Mouse (Mus musculus) layer of hippocampus, adult 11-12 months (tissue): ENCODE data around the gene Aggf1.
"Not testable (repeated sequence)": the region's sequence is repeated elsewhere in the genome, so short reads cannot be mapped to it uniquely, and the experiment has no call there.

Experiments used
- DNase-seq: peaks from one replicate; pipeline ENCODE4 v3.0.0; 2022; ENCODE audit warnings: low spot score

Aggf1 gene

GRCm38 (mm10) chr13:95374701-95375553 is at the start of gene Aggf1:
TSS of gene Aggf1 (minus strand) at chr13:95375352.
- peak; percentile 89 for DNase-seq

DNA sequence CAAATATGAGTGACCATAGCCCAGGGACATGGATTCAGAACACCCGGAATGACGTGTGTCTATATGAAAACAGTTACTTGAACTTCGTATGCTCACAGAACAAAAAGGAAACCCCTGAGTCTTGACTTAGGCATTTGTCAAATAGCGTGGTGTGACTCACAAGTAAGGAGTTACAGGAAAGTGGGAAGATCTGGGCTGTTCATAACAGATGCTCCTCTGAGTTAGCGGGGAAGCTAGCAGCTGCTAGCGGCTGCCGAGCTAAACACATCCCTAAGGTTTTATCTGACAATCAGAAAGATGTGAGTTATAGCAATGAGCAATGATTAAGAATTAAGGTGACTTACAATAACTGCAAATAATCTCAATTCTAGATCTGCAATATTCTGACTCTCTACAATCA is 49.8 kb upstream of the Aggf1 start:
- DNase-seq: no peak

DNA sequence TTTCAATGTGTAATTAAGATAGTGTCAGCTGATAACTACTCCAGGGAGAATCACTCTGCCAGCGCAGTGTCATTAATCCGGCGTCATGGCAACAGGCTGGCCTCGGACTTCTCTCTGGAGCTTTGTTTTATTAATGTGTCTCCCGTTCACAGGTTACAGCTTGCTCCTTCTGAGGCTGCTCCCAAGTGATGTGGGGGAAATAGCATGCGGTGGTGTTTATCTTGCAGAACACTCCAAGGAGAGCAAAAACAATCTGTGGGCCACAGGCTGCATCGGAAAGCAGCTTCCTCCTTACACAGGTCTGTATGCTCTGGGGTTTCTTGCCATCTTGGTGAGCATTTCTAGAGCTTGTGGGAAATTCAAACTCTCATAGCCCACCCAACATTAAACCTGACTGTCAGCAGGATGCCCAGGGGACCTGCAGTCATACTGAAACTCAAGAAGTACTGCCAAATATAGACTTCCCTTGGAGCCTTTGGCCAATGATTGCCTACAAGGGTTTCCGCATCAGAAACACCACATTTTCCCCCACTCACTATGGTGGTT is 44.1 kb upstream of the Aggf1 start:
- DNase-seq: no peak

- no peak for DNase-seq
Measured at GRCm38 (mm10) chr13:95418575-95419203, 43.5 kb upstream of the Aggf1 start.

GRCm38 (mm10) chr13:95412257-95412656 is 37.1 kb upstream of the Aggf1 start:
- DNase-seq: no peak

- DNase-seq: no peak
Measured at GRCm38 (mm10) chr13:95393242-95393641, 18.1 kb upstream of the Aggf1 start.

DNA sequence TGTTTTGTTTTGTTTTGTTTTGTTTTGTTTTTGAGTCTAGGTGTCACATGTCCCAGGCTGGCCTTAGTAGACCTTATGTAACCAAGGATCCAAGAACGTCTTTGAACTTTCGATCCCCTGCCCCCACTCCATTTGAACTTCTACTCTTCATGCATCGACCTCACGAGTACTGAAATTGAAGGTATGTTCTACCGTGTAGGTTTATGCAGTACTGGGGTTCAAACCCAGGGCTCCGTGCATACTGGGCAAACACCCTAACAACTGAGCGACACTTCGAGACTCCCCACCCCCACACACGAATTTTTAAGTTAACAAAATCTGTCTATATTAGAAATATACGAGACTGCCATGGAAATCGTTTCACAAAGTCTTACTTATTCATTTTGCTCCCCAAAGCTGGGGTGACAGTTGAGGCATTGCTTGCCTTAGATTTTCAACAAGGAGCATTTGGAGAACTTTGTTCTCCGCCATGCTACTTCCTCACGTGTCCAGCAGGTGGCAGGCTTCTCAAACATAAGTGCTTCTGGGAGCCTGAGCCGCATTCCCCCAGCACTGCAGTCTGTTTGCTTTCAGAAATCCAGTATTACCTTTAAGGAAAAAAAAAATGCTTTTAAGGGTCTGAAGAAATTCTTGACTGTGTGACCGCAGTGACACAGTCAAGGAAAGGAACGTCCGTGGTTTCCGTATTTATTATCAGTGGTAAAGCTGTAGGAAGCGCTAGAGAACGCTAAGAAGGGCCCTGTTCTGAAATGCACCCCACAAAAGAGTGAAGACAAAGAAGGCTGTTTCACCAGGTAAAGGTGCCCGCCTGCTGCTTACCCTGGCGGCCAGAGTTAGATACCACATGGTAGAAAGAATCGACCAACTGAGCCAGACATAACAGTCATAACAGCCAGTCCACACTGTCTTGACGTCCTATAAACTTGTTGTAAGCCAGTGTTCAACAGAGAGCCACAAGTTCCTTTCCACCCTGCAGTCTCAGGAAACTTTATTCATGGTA is 15.0 kb upstream of the Aggf1 start:
- DNase-seq: peak; percentile 80

GRCm38 (mm10) chr13:95388226-95388625 is 13.1 kb upstream of the Aggf1 start:
- no peak for DNase-seq

DNA sequence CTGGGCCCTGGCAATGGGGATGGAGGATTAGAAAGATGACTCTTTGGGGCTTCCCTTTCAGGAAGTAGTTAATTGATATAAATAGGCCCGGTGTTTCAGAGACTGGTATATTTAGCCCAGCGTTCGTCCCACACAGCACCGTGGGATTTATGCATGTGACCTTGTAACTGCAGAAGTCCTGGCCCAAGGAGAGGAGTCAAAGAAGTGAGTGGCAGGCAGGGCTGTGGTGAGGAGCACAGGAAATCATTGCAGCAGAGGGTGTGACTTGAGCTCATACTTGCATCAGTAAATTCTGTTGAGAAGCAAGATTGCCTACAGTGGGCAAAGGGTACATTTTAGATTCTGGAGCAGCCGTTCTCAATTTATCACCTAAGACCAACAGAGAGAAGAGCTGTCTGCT is 7.3 kb upstream of the Aggf1 start:
- no peak for DNase-seq

GRCm38 (mm10) chr13:95378696-95379095 is 3.5 kb upstream of the Aggf1 start:
- DNase-seq: no peak

GRCm38 (mm10) chr13:95376689-95377289 is 1.6 kb upstream of the Aggf1 start:
- not testable (repeated sequence) for DNase-seq

DNA sequence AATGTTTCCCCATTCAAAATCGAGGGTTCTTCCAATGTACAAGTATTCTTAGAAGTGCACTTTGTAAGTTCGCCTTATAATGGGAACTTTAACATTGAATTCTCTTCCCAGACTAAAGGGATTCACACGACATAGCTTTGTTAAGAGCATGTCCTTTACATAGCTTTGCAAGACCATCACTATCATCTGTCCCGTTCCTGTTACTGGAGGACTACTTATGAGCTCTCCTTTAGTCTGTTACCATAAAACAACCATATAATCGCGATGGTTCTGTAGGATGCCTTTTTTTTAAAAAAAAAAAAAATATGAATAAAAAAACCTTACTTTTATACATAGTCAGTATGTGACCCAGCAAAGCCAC is 382 bp upstream of the Aggf1 start:
- no peak for DNase-seq

DNA sequence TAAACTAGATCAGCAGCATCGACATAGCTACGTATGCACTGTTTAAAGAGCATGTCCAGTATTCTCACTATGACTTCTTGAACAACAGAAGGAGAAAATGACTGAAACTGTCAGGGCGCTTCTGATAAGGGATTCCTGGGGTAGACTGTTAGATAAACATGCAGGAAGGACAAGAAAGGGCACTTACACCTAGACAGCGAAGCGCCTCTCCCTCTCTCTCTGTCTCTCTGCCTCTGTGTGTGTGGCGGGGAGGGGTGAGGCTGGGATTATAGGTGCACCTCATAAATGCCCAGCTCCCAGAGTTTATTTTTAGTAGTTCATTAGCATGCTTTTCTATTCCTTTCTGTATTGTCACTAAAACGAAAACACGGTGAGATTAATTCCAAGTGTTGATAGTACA is 8.8 kb downstream of the Aggf1 start:
- DNase-seq: no peak

GRCm38 (mm10) chr13:95363440-95363839 is 11.7 kb downstream of the Aggf1 start:
- no peak for DNase-seq

GRCm38 (mm10) chr13:95358223-95358622 is 16.9 kb downstream of the Aggf1 start:
- no peak for DNase-seq

DNA sequence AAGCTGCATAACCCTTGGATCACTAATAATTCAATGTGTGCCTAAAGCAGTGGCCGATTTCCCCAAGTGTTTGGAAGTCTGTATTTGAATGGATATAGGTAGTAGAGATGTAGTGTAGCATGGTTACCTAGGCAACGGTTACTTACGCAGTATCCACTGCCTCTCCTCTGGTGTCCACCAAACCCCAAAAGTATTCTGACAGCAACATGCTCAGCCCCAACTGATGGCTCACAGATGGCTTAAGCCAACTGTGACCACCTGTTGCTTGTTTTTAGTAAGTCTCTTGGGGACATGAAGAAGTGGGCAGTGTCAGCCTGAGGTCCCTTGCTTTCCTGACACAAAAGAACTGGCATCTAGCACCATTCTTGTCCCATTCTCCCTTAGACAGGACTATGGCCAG is 26.7 kb downstream of the Aggf1 start:
- no peak for DNase-seq

DNA sequence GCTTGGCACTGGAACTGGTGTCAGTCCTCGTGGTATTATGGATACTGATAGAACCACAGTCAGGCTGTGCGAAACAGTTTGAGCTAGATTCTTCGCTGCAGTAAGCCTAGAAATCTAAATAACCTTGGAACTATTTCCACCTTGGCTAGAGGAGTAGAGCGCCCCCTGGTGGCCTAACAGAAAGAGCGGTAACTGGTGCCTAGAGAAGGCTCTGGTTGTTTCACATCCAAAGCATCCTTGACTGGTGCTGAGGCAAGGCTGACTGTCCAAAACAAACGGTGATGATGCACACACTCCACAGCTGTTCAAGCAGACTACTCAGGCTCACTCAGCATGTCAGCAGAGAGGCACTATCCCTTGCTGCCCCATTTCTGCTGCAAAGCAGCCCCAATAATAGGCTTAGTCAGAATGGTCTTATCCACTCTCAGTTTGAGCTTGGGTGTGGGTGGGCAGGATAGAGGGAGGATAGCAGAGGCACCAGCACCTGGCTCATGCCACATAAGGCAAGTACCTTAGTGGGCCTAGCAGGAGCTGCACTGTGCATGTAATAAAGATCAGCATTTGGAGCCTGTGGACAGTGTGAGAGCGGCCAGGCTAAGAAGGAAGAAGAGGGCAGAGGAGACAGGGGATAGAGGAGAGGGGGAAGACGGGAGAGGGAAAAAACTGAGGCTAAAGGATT is 28.0 kb downstream of the Aggf1 start:
- DNase-seq: peak; percentile 80

DNA sequence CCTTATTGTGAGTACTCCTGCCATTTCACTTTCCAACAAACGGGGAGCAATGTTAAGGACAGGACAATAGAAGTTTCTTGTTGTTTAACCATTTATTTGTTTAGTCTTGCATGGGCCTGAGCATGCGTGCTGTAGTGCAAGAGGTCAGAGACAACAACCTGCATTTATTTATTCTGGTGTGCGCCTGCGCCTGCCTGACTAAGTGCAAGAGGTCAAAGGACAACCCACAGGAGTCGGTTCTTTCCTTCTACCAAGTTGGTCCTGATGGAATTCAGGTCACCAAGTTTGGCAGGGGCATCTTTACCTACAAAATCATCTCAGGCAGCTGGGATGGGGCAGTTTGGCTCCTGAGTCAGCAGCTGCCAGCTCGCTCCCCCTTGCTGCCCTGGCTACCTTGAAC is 29.3 kb downstream of the Aggf1 start:
- no peak for DNase-seq

DNA sequence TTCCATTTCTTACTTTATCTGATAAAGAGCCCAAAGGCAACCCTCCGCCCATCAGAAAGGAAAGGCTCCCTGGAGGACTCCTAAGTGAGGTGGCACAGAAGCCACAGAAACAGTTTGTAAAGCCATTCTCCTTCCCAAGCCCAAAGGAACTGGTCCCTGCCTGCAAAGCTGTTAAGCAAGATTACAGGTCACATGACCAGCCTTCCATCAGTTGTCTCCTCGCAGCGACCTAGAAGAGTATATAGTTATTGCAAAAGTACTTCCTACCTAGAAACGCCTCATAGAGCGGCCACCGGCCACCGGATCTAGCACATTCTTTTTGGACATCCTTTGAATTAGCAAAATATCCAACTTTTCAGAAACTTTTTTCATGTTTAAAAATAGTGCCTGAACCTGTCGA is 31.7 kb downstream of the Aggf1 start:
- no peak for DNase-seq

- DNase-seq: peak; percentile 28
Measured at GRCm38 (mm10) chr13:95336122-95336677, 39.0 kb downstream of the Aggf1 start.
